Mouse (Mus musculus) thymus, adult 2 months (tissue): Measurements from ENCODE around the gene S100pbp. TPM values are rescaled to one million over a fixed set of nuclear protein-coding genes. Genes with fewer than 3 reads are reported as not detected.

Source experiments
- DNase-seq: peaks from one replicate; pipeline ENCODE4 v3.0.0; 2021
- H3K27ac ChIP-seq: fragments of 200-500 bp; 2 replicates; pipeline ENCODE4 v1.5.1; 2012; ENCODE audit warnings: low read length, control low read depth; ENCODE audit not compliant: control insufficient read depth, insufficient read depth
- H3K27me3 ChIP-seq: fragments of 200-500 bp; 2 replicates; pipeline ENCODE4 v1.6.1; 2012; ENCODE audit warnings: mild to moderate bottlenecking, low read length, moderate library complexity, mixed read lengths; ENCODE audit not compliant: control insufficient read depth, insufficient read depth
- H3K36me3 ChIP-seq: fragments of 200-500 bp; 2 replicates; pipeline ENCODE4 v1.6.1; 2012; ENCODE audit warnings: mild to moderate bottlenecking, low read length, moderate library complexity; ENCODE audit not compliant: control insufficient read depth, insufficient read depth
- H3K4me1 ChIP-seq: fragments of 200-500 bp; replicated peaks from 2 replicates; pipeline ENCODE4 v1.6.1; 2012; ENCODE audit warnings: low read length; ENCODE audit not compliant: control insufficient read depth, insufficient read depth
- H3K4me3 ChIP-seq: fragments of 200-500 bp; 2 replicates; pipeline ENCODE4 v1.5.1; 2012; ENCODE audit warnings: mild to moderate bottlenecking, low read length, control low read depth, moderate library complexity; ENCODE audit not compliant: control insufficient read depth, insufficient read depth
- CTCF ChIP-seq: fragments of 200-500 bp; IDR thresholded peaks from 2 replicates; pipeline ENCODE4 v1.5.1; 2012; ENCODE audit warnings: mild to moderate bottlenecking, control low read depth, low read length, moderate library complexity, borderline replicate concordance; ENCODE audit not compliant: control insufficient read depth, poor library complexity, insufficient read depth; ENCODE audit errors: extremely low read depth
- POLR2A ChIP-seq: fragments of 200-500 bp; IDR thresholded peaks from 2 replicates; pipeline ENCODE4 v1.6.1; 2012; ENCODE audit warnings: mild to moderate bottlenecking, low read length, control low read depth, moderate library complexity; ENCODE audit not compliant: control insufficient read depth, poor library complexity, insufficient read depth; ENCODE audit errors: extremely low read depth
- WGBS: fragments of 180-500 bp; shearing (Covaris S2); methylation state at CpG from one replicate; pipeline ENCODE4 v1.1.7; 2018; 5-methylcytosine and 5-hydroxymethylcytosine counted together
- polyA plus RNA-seq: library from polyadenylated mRNA; depleted of rRNA; stranded (reverse); fragments of >200 nt; gene quantifications from 2 replicates; pipeline ENCODE4 v1.2.3, GENCODE M21; 2012

S100pbp gene
- polyA plus RNA-seq, 1 experiment, result 58.7 TPM

DNA sequence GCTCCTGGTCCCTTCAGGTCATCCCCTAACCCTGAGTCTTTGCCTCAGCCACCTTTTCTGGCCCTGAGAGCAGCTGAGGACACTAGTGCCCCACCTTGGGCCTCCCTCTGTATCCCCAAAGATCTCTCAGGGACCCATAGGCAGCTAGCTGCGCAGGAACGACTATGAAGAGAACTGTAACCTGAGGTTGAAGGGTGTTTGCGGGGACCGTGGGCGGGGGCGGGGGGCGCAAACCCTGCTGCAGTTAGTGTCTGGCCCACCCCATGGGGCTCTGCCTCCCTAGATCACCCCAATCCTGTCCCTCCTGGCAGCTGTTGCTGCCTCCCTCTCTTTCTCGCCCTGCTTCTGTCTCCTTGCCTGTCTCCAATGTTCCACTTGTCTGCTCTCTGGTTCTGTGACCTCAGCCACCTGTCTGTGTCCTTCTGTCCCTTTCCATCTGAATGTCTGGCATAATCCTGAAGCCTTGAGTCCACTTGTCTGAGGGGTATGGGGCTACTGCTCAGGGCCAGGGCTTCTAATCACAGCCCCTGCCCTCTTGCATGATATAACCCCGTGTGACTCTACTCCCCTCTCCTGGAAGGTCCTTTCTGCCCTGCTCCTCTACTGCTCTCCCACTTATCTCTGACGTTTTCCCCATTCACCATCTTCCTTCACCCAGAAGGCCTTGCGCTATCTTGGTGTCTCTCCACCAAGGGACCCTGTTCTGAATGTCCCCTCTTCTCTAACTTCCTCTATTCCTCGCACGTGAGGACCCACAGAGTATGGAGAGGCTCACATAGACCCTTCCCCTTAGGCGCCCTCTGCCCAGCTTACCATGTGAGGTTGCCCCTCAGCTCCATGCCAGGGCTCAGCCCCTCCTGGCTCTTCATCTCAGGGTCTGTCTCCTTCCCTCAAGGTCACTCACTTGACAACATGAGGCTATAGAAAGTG is 51.9 kb downstream of the S100pbp start:
- no peak for DNase-seq
- TF ChIP-seq POLR2A (no peak), CTCF (no peak)
- 72% methylated on average over 14 of the region's 14 CpGs for WGBS
- H3K4me3 ChIP-seq, result no peak overlapping the region
- H3K27ac ChIP-seq, result no peak overlapping the region
- peaks cover 16% of the 10 kb centered on the region for H3K27me3 ChIP-seq
- H3K4me1 ChIP-seq, result peaks cover 3% of the 10 kb centered on the region; the same call in 1 of the 2 replicates
- no peaks in the 10 kb centered on the region for H3K36me3 ChIP-seq

DNA sequence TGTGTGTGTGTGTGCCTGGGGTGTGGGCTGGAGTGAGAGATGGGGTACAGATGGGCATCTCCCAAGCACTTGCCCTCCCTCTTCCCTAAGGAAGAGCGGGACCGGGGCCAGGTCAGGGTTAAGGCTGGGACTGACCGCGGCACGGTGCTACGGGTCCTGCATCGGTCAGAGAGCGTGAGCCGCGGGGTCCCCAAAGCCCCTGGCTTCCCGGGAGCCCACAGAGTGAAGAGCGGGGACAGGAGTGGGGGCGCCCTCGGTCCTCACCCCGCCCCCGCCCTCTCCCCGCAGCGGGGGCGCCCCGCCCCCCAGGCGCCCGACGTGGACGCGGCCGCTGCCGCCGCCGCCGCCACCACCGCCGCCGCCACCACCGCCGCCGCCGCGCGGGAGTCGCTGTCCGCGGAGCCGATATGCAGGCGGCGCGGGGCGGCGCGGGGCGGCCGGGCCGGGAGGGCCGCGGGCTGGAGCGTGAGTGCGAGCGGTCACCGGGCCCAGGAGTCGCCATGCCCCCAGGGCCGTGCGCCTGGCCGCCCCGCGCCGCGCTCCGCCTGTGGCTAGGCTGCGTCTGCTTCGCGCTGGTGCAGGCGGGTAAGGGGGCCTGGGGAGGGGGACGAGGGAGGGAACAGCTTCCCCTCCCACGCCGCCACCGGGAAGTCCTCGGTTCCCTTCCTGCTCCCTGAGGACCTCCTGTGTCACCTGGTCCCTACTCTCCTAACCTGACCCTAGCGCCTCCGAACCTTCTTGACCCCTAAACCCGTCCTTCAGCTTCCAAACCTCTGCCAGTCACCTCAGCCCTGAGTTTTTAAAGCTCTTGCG is 52.7 kb downstream of the S100pbp start, which contains the start of gene Fndc5:
Fndc5 (plus strand) TSS at position 421 of the 813 bp plus-strand sequence.
- Histone ChIP-seq H3K4me1 (peaks cover 3% of the 10 kb centered on the region; the same call in 1 of the 2 replicates), H3K27ac (no peak within 1 kb of the TSS), H3K27me3 (peaks cover 16% of the 10 kb centered on the region), H3K36me3 (no peaks in the 10 kb centered on the region), H3K4me3 (no peak within 1 kb of the TSS)
- no peak for TF ChIP-seq CTCF
- TF ChIP-seq POLR2A, result no peak
- DNase-seq, result no peak
- 7% methylated on average over 74 of the region's 80 CpGs for WGBS

DNA sequence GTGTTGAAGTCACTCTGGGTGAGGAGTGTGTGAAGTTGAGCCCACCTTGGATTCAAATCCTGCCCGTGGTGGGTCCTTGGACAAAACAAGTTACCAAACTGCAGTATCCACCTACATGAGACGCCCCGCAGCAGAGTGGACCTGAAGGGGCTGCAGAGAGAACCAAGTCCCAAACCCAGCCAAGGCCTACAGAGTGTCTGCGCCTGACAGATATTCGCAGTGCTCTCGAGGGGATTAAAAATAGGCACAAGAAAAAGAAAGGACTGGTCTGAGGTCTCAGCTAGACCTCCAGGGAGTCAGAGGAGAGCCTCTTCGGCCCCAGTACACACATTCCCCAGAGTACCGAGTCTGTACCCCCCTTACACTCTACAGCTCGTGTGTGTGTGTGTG is 53.3 kb downstream of the S100pbp start:
- Histone ChIP-seq H3K4me3 (no peak overlapping the region), H3K36me3 (no peaks in the 10 kb centered on the region), H3K27ac (no peak overlapping the region), H3K4me1 (peaks cover 5% of the 10 kb centered on the region), H3K27me3 (peaks cover 16% of the 10 kb centered on the region)
- TF ChIP-seq POLR2A (no peak), CTCF (no peak)
- WGBS, result 50% methylated on average over 9 of the region's 9 CpGs
- DNase-seq, result no peak

DNA sequence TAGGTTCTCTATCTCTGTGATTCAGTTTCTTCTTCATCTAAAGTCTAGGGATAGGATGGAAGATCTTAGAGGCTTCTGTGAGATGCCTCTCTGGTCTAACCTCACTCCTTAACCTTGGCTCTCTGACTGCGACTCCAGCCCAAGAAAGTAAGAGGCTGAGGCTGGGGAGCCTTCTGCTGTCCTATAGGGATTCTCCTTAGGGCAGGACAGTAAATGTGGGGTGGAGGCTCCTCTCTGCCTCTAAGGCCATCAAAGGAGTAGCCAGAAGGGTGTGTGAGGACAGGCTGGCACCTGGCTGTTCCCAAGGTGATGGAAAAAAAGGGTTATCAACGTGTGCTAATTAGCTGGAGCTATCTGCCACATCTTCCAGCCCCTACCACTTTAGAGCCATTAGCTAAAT is 53.9 kb downstream of the S100pbp start:
- no peak for DNase-seq
- 68% methylated on average over 2 of the region's 2 CpGs for WGBS
- H3K27me3 ChIP-seq, result peaks cover 16% of the 10 kb centered on the region

DNA sequence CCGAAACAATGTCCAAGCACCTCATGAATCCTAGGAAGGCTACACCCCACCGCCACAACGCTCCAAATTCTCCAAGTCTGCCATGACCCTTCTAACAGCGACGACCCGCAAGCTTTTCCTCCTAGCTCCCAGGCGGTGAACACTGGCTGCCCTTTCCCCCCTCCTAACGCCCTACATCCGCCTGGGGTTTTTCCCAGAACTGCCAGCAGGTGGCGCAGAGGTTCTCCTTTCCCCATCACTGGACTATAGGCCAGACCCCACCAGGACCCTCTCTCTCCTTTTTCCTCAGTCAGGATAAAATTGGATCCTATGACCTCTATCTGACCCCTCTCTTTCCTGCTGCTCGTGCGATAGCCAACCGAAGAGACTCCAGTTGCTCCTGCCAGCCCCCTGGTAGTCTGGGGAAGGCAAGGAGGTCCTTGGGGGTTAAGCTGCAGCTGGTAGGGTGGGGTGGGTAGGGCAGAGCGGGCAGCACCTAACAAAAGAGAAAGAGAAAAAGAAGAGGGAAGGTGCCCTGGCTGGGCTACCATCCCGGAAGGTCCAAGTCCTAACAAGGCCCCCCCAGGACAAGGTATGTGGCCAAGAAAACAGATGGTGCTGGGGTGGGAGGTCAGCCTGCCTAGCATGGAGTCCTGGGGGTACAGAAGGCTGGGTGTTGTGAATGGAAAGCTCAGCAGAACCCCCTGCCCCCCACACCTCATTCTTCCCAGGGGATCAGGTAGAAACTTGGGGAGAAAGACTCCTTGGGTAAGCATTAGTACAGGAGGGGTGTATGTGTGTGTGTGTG is 54.5 kb downstream of the S100pbp start:
- Histone ChIP-seq H3K4me1 (peaks cover 15% of the 10 kb centered on the region), H3K4me3 (no peak overlapping the region), H3K27ac (no peak overlapping the region), H3K36me3 (no peaks in the 10 kb centered on the region), H3K27me3 (peaks cover 16% of the 10 kb centered on the region)
- TF ChIP-seq CTCF (peak; percentile 83; the same call in 1 of the 2 replicates), POLR2A (no peak)
- peak; percentile 73 for DNase-seq
- WGBS, result 15% methylated on average over 15 of the region's 15 CpGs

More for the DNA sequence above, 53.9 kb downstream of the S100pbp start:
- no peak for TF ChIP-seq CTCF
- no peak for TF ChIP-seq POLR2A
- Histone ChIP-seq H3K27ac (no peak overlapping the region), H3K4me1 (peaks cover 10% of the 10 kb centered on the region), H3K4me3 (no peak overlapping the region), H3K36me3 (no peaks in the 10 kb centered on the region)

DNA sequence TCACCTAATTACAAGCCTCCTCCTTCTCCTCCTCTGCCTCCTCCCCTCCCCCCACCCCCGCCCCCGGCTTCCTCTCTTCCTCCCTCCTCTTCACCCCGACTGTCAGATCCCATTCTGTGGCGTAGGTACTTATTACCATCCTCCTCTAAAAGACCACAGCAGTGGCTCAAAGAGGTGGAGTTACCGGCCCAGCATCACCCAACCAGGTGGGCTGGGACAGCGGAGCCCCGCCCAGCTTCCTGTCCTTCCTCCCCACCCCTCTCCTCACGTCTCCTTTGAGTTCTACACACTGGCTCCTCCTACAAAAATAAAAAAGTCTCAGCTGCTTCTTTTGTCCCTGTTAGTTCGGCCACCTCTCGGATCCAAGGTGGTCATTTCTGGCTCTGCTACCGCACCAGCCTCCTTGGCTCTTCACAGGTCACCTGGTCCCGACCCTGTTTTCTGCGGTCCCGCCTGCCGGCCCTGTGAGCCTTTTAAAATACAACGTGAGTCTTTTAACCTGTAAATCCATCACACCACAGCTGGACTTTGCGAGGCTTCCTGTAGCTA is 58.7 kb downstream of the S100pbp start:
- DNase-seq, result peak; percentile 39
- Histone ChIP-seq H3K4me1 (peaks cover 19% of the 10 kb centered on the region), H3K27me3 (peaks cover 3% of the 10 kb centered on the region; the same call in 1 of the 2 replicates), H3K27ac (no peak overlapping the region; the same call in 1 of the 2 replicates), H3K4me3 (peak overlapping the region; percentile 33), H3K36me3 (no peaks in the 10 kb centered on the region)
- 2% methylated on average over 17 of the region's 17 CpGs for WGBS
- TF ChIP-seq POLR2A, result no peak
- TF ChIP-seq CTCF, result 0 out of 2 replicates have a peak, but pooled peaks have one; percentile 26
